9 mouse cellular contexts compared by ENCODE assay signal in the genomic region with DNA sequence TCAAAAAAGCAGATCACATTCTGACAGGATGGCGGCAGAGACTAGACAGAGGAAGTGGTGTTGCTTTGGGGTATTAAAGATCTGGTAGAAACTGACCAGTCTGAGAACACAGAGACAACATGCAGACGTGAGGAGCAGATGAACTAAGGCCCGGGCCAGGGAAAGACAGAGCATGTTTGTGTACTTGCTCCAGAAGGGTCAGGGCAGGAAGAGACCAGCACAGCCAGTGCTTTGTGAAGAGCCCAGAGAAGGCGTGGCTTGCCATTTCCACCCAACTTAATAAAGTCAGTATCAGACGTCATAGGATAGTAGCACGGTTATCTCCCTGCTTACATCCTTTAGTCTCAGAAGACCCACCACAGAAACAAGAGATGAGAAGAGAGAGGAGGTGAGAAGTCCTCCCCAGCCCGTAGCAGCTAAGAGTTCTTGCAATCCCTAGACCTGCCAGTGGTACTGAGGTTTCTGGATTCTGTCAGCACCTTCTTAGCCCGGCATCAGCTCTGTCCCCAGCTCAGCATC.
A peak's percentile ranks its signal among the peaks of the same experiment; 100 is the strongest.
DNase-seq lines count a peak whose midpoint lies in the region; ATAC-seq lines count a peak whose summit lies in the region.
"Had no signal": no experiment of that assay in that cellular context is flagged by ENCODE, and none has a peak within 500 bp of the region (broad histone marks: within the 10 kb centered on the region; RNA-seq: fewer than 3 reads in every experiment).

No protein-coding gene starts in this region.

- H3K4me1 ChIP-seq in liver, embryonic 16.5 days (ENCODE audit: control insufficient read depth, low read depth, low read length): no peaks in the 10 kb centered on the region
- 0 out of 2 replicates have a peak, but pooled peaks cover 7% of the 10 kb centered on the region for H3K4me1 ChIP-seq in liver, embryonic 12.5 days
- peaks cover 34% of the 10 kb centered on the region for H3K4me1 ChIP-seq in hindbrain, embryonic 15.5 days (replicated peaks)
- H3K4me1 ChIP-seq in forebrain, embryonic 14.5 days (ENCODE audit: control insufficient read depth, insufficient read depth, low read length): peaks cover 18% of the 10 kb centered on the region

- no peak overlapping the region for H3K9ac ChIP-seq in liver, embryonic 16.5 days (ENCODE audit: low read depth, low read length)
- no peak overlapping the region for H3K9ac ChIP-seq in liver, embryonic 12.5 days
- no peak overlapping the region for H3K9ac ChIP-seq in hindbrain, embryonic 15.5 days
- H3K9ac ChIP-seq in forebrain, embryonic 14.5 days (ENCODE audit: low read length): no peak overlapping the region

- H3K36me3 ChIP-seq in liver, embryonic 16.5 days (ENCODE audit: control insufficient read depth, insufficient read depth): no peaks in the 10 kb centered on the region
- H3K36me3 ChIP-seq in liver, embryonic 12.5 days: no peaks in the 10 kb centered on the region
- H3K36me3 ChIP-seq in hindbrain, embryonic 15.5 days: peaks cover 5% of the 10 kb centered on the region; the same call in 1 of the 2 replicates
- no peaks in the 10 kb centered on the region for H3K36me3 ChIP-seq in forebrain, embryonic 14.5 days (ENCODE audit: control insufficient read depth, insufficient read depth, low read length)

- no peaks in the 10 kb centered on the region for H3K9me3 ChIP-seq in liver, embryonic 16.5 days (replicated peaks; ENCODE audit: control insufficient read depth, low read length)
- no peaks in the 10 kb centered on the region for H3K9me3 ChIP-seq in liver, embryonic 12.5 days (replicated peaks)
- H3K9me3 ChIP-seq in hindbrain, embryonic 15.5 days: no peaks in the 10 kb centered on the region
- no peaks in the 10 kb centered on the region for H3K9me3 ChIP-seq in forebrain, embryonic 14.5 days (replicated peaks; ENCODE audit: control insufficient read depth, low read length)

- peak; percentile 10 to 15 for DNase-seq in heart, adult 9 months (ENCODE audit: low spot score in 2 of 2)
- no peak for DNase-seq in heart, adult 8-10 months (ENCODE audit: low spot score)
- no peak for DNase-seq in yolk sac, embryonic 10.5 days (ENCODE audit: low spot score)
- DNase-seq in forebrain, embryonic 14.5 days (ENCODE audit: low spot score): no peak
- DNase-seq: cerebellum, adult 2 months had no signal

- ATAC-seq in liver, embryonic 16.5 days (ENCODE audit: low read depth): 0 out of 2 replicates have a peak, but pooled peaks have one; percentile 13
- ATAC-seq in liver, embryonic 12.5 days: no peak
- peak; percentile 23; the same call in 1 of the 2 replicates for ATAC-seq in hindbrain, embryonic 15.5 days (ENCODE audit: low FRiP score, low read depth)
- peak; percentile 54 for ATAC-seq in megakaryocyte progenitor cell, adult 5-6 weeks (replicated peaks; ENCODE audit: poor library complexity)
- ATAC-seq in forebrain, embryonic 14.5 days: no peak

- H3K4me3 ChIP-seq in liver, embryonic 16.5 days (ENCODE audit: low read depth, low read length): no peak overlapping the region
- no peak overlapping the region for H3K4me3 ChIP-seq in liver, embryonic 12.5 days
- no peak overlapping the region for H3K4me3 ChIP-seq in hindbrain, embryonic 15.5 days
- no peak overlapping the region for H3K4me3 ChIP-seq in forebrain, embryonic 14.5 days (ENCODE audit: low read depth, low read length)

- WGBS in liver, embryonic 16.5 days (ENCODE audit: insufficient replicate concordance): 26% methylated on average over 8 of the region's 8 CpGs
- WGBS in liver, embryonic 12.5 days (ENCODE audit: insufficient replicate concordance): 36% methylated on average over 8 of the region's 8 CpGs
- 62% methylated on average over 8 of the region's 8 CpGs for WGBS in hindbrain, embryonic 15.5 days
- WGBS in forebrain, embryonic 14.5 days: 85% methylated on average over 8 of the region's 8 CpGs

- H3K27me3 ChIP-seq in liver, embryonic 16.5 days (ENCODE audit: control insufficient read depth, insufficient read depth, low read depth, low read length): no peaks in the 10 kb centered on the region
- H3K27me3 ChIP-seq in liver, embryonic 12.5 days (replicated peaks): no peaks in the 10 kb centered on the region
- H3K27me3 ChIP-seq in hindbrain, embryonic 15.5 days: no peaks in the 10 kb centered on the region
- no peaks in the 10 kb centered on the region for H3K27me3 ChIP-seq in forebrain, embryonic 14.5 days (replicated peaks; ENCODE audit: control insufficient read depth, insufficient read depth, low read length)

- no peak overlapping the region for H3K4me2 ChIP-seq in liver, embryonic 16.5 days (ENCODE audit: low read depth, low read length)
- H3K4me2 ChIP-seq in liver, embryonic 12.5 days: no peak overlapping the region
- H3K4me2 ChIP-seq in hindbrain, embryonic 15.5 days: no peak overlapping the region
- no peak overlapping the region for H3K4me2 ChIP-seq in forebrain, embryonic 14.5 days (ENCODE audit: low read length)

- H3K27ac ChIP-seq in liver, embryonic 16.5 days (ENCODE audit: low read length): no peak overlapping the region
- no peak overlapping the region for H3K27ac ChIP-seq in liver, embryonic 12.5 days
- 0 out of 2 replicates have a peak overlapping the region, but pooled peaks have one; percentile 30 for H3K27ac ChIP-seq in hindbrain, embryonic 15.5 days (replicated peaks)
- H3K27ac ChIP-seq in forebrain, embryonic 14.5 days (ENCODE audit: low read depth, low read length): no peak overlapping the region

Comparison
In these comparisons a context has a peak if more than half of its experiments do, and no peak if none do; other contexts are left out.
1. DNase-seq: peak in heart, adult 9 months (2 of 2); none in heart, adult 8-10 months (single experiment), yolk sac, embryonic 10.5 days (single experiment) and forebrain, embryonic 14.5 days (single experiment).
2. ATAC-seq: peak in liver, embryonic 16.5 days (single experiment), hindbrain, embryonic 15.5 days (single experiment) and megakaryocyte progenitor cell, adult 5-6 weeks (single experiment); none in liver, embryonic 12.5 days (single experiment) and forebrain, embryonic 14.5 days (single experiment).